ENCODE assay signal across 8 mouse cellular contexts in genomic region chr2:70509021-70509632, GRCm38 (mm10). TPM values are rescaled to one million over a fixed set of nuclear protein-coding genes. Genes with fewer than 3 reads are reported as not detected.
DNase-seq lines count a peak whose midpoint lies in the region; ATAC-seq and TF ChIP-seq lines count a peak whose summit lies in the region.

No protein-coding gene starts in this region.

- WGBS in limb, embryonic 10.5 days, result under 1% methylated on average over 56 of the region's 56 CpGs
- under 1% methylated on average over 54 of the region's 56 CpGs for whole genome bisulfite sequencing in midbrain, embryonic 11.5 days
- WGBS in small intestine, adult 2 months, result 1% methylated on average over 56 of the region's 56 CpGs

- peak; percentile 91 to 92 for DNase-seq in adrenal gland, postnatal 36 days
- DNase-seq in embryo, embryonic 9.5 days (ENCODE audit: extremely low spot score), result peak; percentile 92
- DNase-seq in heart, adult 11 months, result peak; percentile 98
- DNase-seq in kidney, adult 11 months, result peak; percentile 87
- DNase-seq in limb, embryonic 10.5 days (ENCODE audit: low spot score), result peak; percentile 91
- DNase-seq in midbrain, embryonic 11.5 days (ENCODE audit: low spot score, missing footprints), result peak; percentile 98

- peak; percentile 47; the same call in 1 of the 2 replicates for TF ChIP-seq CTCF in small intestine, adult 2 months (IDR thresholded peaks at IDR 0.05; ENCODE audit: extremely low read depth, insufficient read length, insufficient replicate concordance, low read depth, low read length)

- peaks cover 13% of the 10 kb centered on the region for H3K4me1 ChIP-seq in limb, embryonic 10.5 days
- H3K4me1 ChIP-seq in midbrain, embryonic 11.5 days (ENCODE audit: control insufficient read depth, insufficient read depth, low read length), result peaks cover 18% of the 10 kb centered on the region
- no peaks in the 10 kb centered on the region; the same call in 1 of the 2 replicates for H3K4me1 ChIP-seq in small intestine, adult 2 months (ENCODE audit: control insufficient read depth, insufficient read depth, insufficient read length, low read length)

- peak overlapping the region; percentile 67 for H3K4me3 ChIP-seq in limb, embryonic 10.5 days
- H3K4me3 ChIP-seq in midbrain, embryonic 11.5 days (ENCODE audit: low read depth, low read length), result peak overlapping the region; percentile 43
- H3K4me3 ChIP-seq in small intestine, adult 2 months (ENCODE audit: low read depth, low read length), result peak overlapping the region; percentile 91

- H3K27ac ChIP-seq in limb, embryonic 10.5 days, result peak overlapping the region; percentile 85
- peak overlapping the region; percentile 26; the same call in 1 of the 2 replicates for H3K27ac ChIP-seq in midbrain, embryonic 11.5 days (ENCODE audit: low read depth, low read length)
- no peak overlapping the region for H3K27ac ChIP-seq in small intestine, adult 2 months (ENCODE audit: insufficient read depth, low read depth, low read length)

- peaks cover 19% of the 10 kb centered on the region for H3K27me3 ChIP-seq in limb, embryonic 10.5 days (ENCODE audit: low read depth, poor library complexity, severe bottlenecking)
- H3K27me3 ChIP-seq in midbrain, embryonic 11.5 days (ENCODE audit: control insufficient read depth, insufficient read depth, low read length), result no peaks in the 10 kb centered on the region
- peaks cover 3% of the 10 kb centered on the region; the same call in 1 of the 2 replicates for H3K27me3 ChIP-seq in small intestine, adult 2 months (ENCODE audit: control insufficient read depth, insufficient read depth, low read length)

- no peaks in the 10 kb centered on the region for H3K36me3 ChIP-seq in limb, embryonic 10.5 days
- no peaks in the 10 kb centered on the region for H3K36me3 ChIP-seq in midbrain, embryonic 11.5 days (ENCODE audit: control insufficient read depth, insufficient read depth, low read length)
- H3K36me3 ChIP-seq in small intestine, adult 2 months (ENCODE audit: control insufficient read depth, insufficient read depth, low read length), result no peaks in the 10 kb centered on the region

- peak overlapping the region; percentile 71 for H3K4me2 ChIP-seq in midbrain, embryonic 11.5 days

- H3K9ac ChIP-seq in midbrain, embryonic 11.5 days (ENCODE audit: low read length), result peak overlapping the region; percentile 57

- no peaks in the 10 kb centered on the region for H3K9me3 ChIP-seq in limb, embryonic 10.5 days (replicated peaks)
- no peaks in the 10 kb centered on the region for H3K9me3 ChIP-seq in midbrain, embryonic 11.5 days (ENCODE audit: control insufficient read depth, low read length)

- peak; percentile 96 for ATAC-seq in midbrain, embryonic 11.5 days (ENCODE audit: low FRiP score)
- no peak for ATAC-seq in activated CD4-positive, CD25-positive, alpha-beta regulatory T cell, adult 4 months

- TF ChIP-seq POLR2A in small intestine, adult 2 months (IDR thresholded peaks at IDR 0.05; ENCODE audit: low read depth, low read length), result peak; percentile 26; the same call in 1 of the 2 replicates

RNA-seq across cellular contexts. Expression of gene Erich2, which starts 0.5 kb away (rescaled TPM):
- total RNA-seq in adrenal gland, postnatal 36 days (2021), result under 1 TPM in 1 of 2 experiments, not detected in 1; 0.26 TPM
- polyA plus RNA-seq in limb, embryonic 10.5 days (2016; fragmentation: Nextera tagmentation; extraction: Ambion mirVana), result 0.19 and 0.59 TPM in 2 replicates
- polyA plus RNA-seq in midbrain, embryonic 11.5 days (2014; fragmentation: Nextera tagmentation; extraction: Ambion mirVana), result 2.7 and 3.0 TPM in 2 replicates
- polyA plus RNA-seq in small intestine, adult 2 months (2012; rRNA removed), result 0.44 and 0.46 TPM in 2 replicates
- not detected for polyA plus RNA-seq in activated CD4-positive, CD25-positive, alpha-beta regulatory T cell, adult 4 months (2017; shearing (Covaris generic))

RNA-seq across cellular contexts. Expression of gene Sp5, which starts 34.4 kb away (rescaled TPM):
- 1 to 10 TPM; 2.8 to 4.4 TPM for total RNA-seq in adrenal gland, postnatal 36 days (2021)
- 2.2 and 3.1 TPM in 2 replicates for polyA plus RNA-seq in limb, embryonic 10.5 days (2016; fragmentation: Nextera tagmentation; extraction: Ambion mirVana)
- polyA plus RNA-seq in midbrain, embryonic 11.5 days (2014; fragmentation: Nextera tagmentation; extraction: Ambion mirVana), result 10.2 and 12.8 TPM in 2 replicates
- 34.6 and 43.9 TPM in 2 replicates for polyA plus RNA-seq in small intestine, adult 2 months (2012; rRNA removed)
- not detected for polyA plus RNA-seq in activated CD4-positive, CD25-positive, alpha-beta regulatory T cell, adult 4 months (2017; shearing (Covaris generic))

RNA-seq across cellular contexts. Expression of gene Gad1, which starts 43.7 kb away (rescaled TPM):
- 1 to 10 TPM; 3.0 to 3.5 TPM for total RNA-seq in adrenal gland, postnatal 36 days (2021)
- 0.30 and 0.40 TPM in 2 replicates for polyA plus RNA-seq in limb, embryonic 10.5 days (2016; fragmentation: Nextera tagmentation; extraction: Ambion mirVana)
- polyA plus RNA-seq in midbrain, embryonic 11.5 days (2014; fragmentation: Nextera tagmentation; extraction: Ambion mirVana), result 12.8 and 14.5 TPM in 2 replicates
- polyA plus RNA-seq in small intestine, adult 2 months (2012; rRNA removed), result 0.08 TPM in 1 of 2 replicates, not detected in the other
- polyA plus RNA-seq in activated CD4-positive, CD25-positive, alpha-beta regulatory T cell, adult 4 months (2017; shearing (Covaris generic)), result under 1 TPM in 1 of 2 experiments, not detected in 1; 0.21 TPM
